Mouse (Mus musculus) kidney, postnatal 25 days (tissue): ENCODE data around the gene Tlr6.

ENCODE experiments used
- DNase-seq, 2 experiments: peaks; one replicate each; pipeline ENCODE4 v3.0.0; 2021; ENCODE audit warnings: mixed read lengths in 2 of 2

Gene Tlr6

GRCm38 (mm10) chr5:64959843-64960230, at the start of gene Tlr6:
Gene Tlr6, minus strand, starts transcription at chr5:64960097.
- peak; percentile 61 to 82 for DNase-seq

GRCm38 (mm10) chr5:65006011-65006491, 46.2 kb upstream of the Tlr6 start:
- DNase-seq = no peak

- no peak for DNase-seq
Observed at GRCm38 (mm10) chr5:65005251-65005650, 45.4 kb upstream of the Tlr6 start.

GRCm38 (mm10) chr5:65003946-65004535, 44.1 kb upstream of the Tlr6 start:
- DNase-seq = no peak

GRCm38 (mm10) chr5:65002940-65003824, 43.3 kb upstream of the Tlr6 start:
- no peak for DNase-seq

- no peak for DNase-seq
Observed at GRCm38 (mm10) chr5:64995408-64995807, 35.5 kb upstream of the Tlr6 start.

GRCm38 (mm10) chr5:64992540-64992939, 32.6 kb upstream of the Tlr6 start:
- no peak for DNase-seq

- no peak for DNase-seq
Observed at GRCm38 (mm10) chr5:64989940-64990339, 30.0 kb upstream of the Tlr6 start.

GRCm38 (mm10) chr5:64985971-64986370, 26.1 kb upstream of the Tlr6 start:
- DNase-seq = peak in 1 of 2 experiments; percentile 45

GRCm38 (mm10) chr5:64977128-64977527, 17.2 kb upstream of the Tlr6 start:
- DNase-seq = no peak

GRCm38 (mm10) chr5:64975121-64975520, 15.2 kb upstream of the Tlr6 start:
- DNase-seq = no peak

- DNase-seq = peak; percentile 82 to 91
Observed at GRCm38 (mm10) chr5:64969861-64970771, 10.2 kb upstream of the Tlr6 start, which contains the start of gene Fam114a1. Gene Fam114a1, plus strand, starts transcription at chr5:64970071.

- peak in 1 of 2 experiments; percentile 30 for DNase-seq
Observed at GRCm38 (mm10) chr5:64968961-64969860, 9.3 kb upstream of the Tlr6 start.

GRCm38 (mm10) chr5:64963735-64964134, 3.8 kb upstream of the Tlr6 start:
- no peak for DNase-seq

GRCm38 (mm10) chr5:64963271-64963670, 3.4 kb upstream of the Tlr6 start:
- DNase-seq = no peak

- DNase-seq = no peak
Observed at GRCm38 (mm10) chr5:64960857-64961391, 1.0 kb upstream of the Tlr6 start.

- DNase-seq = peak; percentile 29 to 42
Observed at GRCm38 (mm10) chr5:64958991-64959842, 680 bp downstream of the Tlr6 start.

GRCm38 (mm10) chr5:64954931-64955330, 5.0 kb downstream of the Tlr6 start:
- DNase-seq = no peak

- DNase-seq = no peak
Observed at GRCm38 (mm10) chr5:64951486-64951885, 8.4 kb downstream of the Tlr6 start.

- no peak for DNase-seq
Observed at GRCm38 (mm10) chr5:64932775-64933174, 27.1 kb downstream of the Tlr6 start.
